Mouse (Mus musculus) neutrophil, adult 5-6 weeks (primary cell): ENCODE data around the gene 2210011C24Rik. TPM values are rescaled to one million over a fixed set of nuclear protein-coding genes. Genes with fewer than 3 reads are reported as not detected.
"Not testable (repeated sequence)": the region's sequence is repeated elsewhere in the genome, so short reads cannot be mapped to it uniquely, and the experiment has no call there.

Experiments
- ATAC-seq: fragments of 151-379, 151-347 bp; 2 replicates; pipeline ENCODE4 v1.8.0; 2017; ENCODE audit warnings: mild to moderate bottlenecking, moderate TSS enrichment; ENCODE audit not compliant: insufficient number of reproducible peaks, poor library complexity, low FRiP score, severe bottlenecking; ENCODE audit errors: extremely low read depth
- total RNA-seq: library from RNA; stranded (forward); fragments of 200-1000 nt; gene quantifications from 2 replicates; pipeline ENCODE4 v1.2.3, GENCODE M21; 2017

The 2210011C24Rik gene
- total RNA-seq, 1 experiment from 2014 or later, result not detected

- ATAC-seq, result peak; percentile 34; the same call in 1 of the 2 replicates
Observed at GRCm38 (mm10) chr8:83998231-83999056, 13.5 kb downstream of the 2210011C24Rik start.

- ATAC-seq, result no peak
Observed at GRCm38 (mm10) chr8:83997511-83998141, 14.3 kb downstream of the 2210011C24Rik start, which contains the start of gene Samd1. TSS of gene Samd1 (plus strand) at chr8:83997672.

GRCm38 (mm10) chr8:83996567-83997505 is 15.1 kb downstream of the 2210011C24Rik start:
- ATAC-seq, result peak; percentile 38

DNA sequence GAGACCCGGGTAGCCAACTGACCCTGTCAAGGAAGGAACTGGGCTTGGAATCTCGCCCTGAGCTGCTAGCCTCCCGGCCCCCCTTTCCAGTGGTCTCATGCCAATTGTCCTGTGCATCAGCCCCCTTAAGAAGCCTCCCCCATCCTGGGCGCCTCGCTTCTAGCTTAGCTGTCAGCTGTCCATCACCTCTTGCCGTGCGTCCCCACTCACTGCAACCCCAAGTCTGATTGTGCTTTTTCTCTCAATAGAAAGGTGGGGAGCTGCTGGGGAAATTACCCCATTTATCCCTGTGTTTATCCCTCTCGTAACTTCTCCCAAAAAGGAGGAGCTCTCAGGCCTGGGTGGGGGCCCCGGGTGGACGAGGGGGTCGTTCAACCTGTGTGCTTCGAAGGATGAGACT is 16.0 kb downstream of the 2210011C24Rik start:
- ATAC-seq, result no peak

- ATAC-seq, result no peak
Observed at GRCm38 (mm10) chr8:83994030-83994429, 17.9 kb downstream of the 2210011C24Rik start.

GRCm38 (mm10) chr8:83992488-83992887 is 19.5 kb downstream of the 2210011C24Rik start:
- ATAC-seq, result no peak

DNA sequence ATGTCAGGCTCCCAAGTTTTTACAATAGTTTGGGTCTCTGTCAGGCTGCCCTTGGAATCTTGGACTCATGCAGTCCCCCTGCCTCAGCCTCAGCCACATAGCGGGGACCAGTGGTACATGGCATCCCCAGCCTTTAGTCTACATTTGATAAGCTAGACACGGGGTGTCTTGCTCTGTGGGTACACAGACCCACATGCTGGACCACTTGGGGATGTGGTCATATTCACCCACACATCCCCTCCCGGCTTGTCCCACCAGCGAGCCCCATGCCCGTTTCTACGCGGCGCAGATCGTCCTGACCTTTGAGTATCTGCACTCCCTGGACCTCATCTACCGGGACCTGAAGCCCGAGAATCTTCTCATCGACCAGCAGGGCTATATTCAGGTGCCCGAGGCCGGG is 21.8 kb downstream of the 2210011C24Rik start:
- no peak for ATAC-seq

GRCm38 (mm10) chr8:83989243-83989642 is 22.7 kb downstream of the 2210011C24Rik start:
- no peak for ATAC-seq

GRCm38 (mm10) chr8:83983222-83983621 is 28.7 kb downstream of the 2210011C24Rik start:
- ATAC-seq, result not testable (repeated sequence)

DNA sequence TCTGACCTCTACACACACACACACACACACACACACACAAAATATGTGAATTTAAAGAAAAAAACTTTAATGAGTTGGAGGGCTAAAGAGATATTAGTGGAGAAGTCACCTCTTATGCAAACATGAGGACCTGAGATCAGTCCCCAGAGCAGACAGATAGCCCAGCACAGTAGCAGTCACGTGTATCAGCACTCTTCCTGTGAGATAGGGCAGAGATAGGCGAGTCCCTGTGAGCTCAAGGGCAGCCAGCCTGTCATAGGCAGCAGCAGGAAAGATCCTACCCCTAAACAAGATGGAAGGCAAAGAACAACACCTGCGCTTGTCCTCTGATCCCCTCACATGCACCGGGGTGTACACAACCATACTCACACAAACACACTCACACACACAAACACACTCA is 29.5 kb downstream of the 2210011C24Rik start:
- no peak for ATAC-seq

GRCm38 (mm10) chr8:83981533-83981932 is 30.4 kb downstream of the 2210011C24Rik start:
- ATAC-seq, result no peak

DNA sequence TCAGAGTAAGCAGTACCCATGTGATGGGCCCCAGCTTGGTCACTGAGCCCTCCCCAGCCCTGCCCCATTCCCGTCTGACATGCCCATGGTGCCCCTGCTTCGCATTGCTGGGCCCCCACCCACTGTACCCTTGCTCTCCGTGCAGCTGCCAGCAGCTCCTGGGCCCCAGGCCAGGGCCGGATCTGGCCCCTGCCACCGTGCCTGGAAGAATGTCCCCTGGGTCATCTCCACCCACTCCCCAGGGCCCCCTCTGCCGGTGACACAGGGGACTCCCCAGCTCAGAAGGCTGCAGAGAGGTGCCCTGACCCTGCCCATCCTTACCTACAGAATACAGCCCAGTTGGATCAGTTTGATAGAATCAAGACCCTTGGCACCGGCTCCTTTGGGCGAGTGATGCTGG is 31.1 kb downstream of the 2210011C24Rik start:
- no peak for ATAC-seq

DNA sequence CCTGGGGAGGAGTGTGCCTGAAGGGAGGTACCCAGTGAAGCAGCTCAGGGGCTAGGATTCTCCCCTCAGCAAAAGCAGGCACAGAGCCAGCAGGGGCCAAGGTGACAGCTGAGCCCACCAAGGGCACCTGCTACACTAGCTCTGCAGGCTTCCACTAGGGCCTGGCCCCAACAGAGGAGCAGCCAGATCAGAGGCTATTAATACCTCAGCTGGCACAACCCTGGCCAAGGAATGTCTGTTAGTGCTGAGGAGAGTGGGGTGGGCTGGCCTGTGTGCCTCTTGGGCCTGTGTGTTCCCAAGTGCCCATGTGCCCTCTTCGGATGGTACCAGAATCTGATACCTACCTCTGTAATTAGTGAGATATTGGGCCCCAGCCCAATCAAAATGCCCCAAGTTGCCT is 31.7 kb downstream of the 2210011C24Rik start:
- ATAC-seq, result no peak

GRCm38 (mm10) chr8:83978200-83978599 is 33.8 kb downstream of the 2210011C24Rik start:
- ATAC-seq, result no peak

- no peak for ATAC-seq
Observed at GRCm38 (mm10) chr8:83977646-83978045, 34.3 kb downstream of the 2210011C24Rik start.

- no peak for ATAC-seq
Observed at GRCm38 (mm10) chr8:83976779-83977350, 35.1 kb downstream of the 2210011C24Rik start.

- ATAC-seq, result no peak
Observed at GRCm38 (mm10) chr8:83976101-83976630, 35.8 kb downstream of the 2210011C24Rik start.

DNA sequence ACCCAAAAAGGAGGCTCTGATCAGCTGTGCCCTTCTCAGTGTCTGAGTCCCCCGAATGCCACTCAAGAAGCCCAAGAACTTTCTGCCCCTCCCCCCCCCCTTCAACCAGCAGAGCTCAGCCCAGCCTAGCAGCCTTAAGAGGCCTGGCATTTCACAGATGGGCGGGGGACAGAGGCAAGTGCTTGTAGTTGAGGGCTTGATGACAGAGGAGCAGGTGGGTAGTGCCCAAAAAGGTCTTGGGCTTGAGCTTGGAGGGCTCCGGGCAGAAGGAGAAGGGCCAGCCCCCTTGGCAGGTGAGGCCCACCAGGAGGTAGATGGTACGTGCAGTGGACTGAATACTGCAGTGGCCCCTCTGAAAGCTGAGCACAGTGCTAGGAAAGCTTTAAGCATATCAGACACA is 37.5 kb downstream of the 2210011C24Rik start:
- no peak for ATAC-seq
